Mouse (Mus musculus) liver, postnatal 0 days (tissue): Measurements from ENCODE around the gene Ptprg.

Experiments
- CTCF ChIP-seq: sonication (generic); IDR thresholded peaks from 2 replicates; pipeline ENCODE4 v1.5.1; 2016; ENCODE audit warnings: antibody characterized with exemption, low read depth
- EP300 ChIP-seq: IDR thresholded peaks from 2 replicates; pipeline ENCODE4 v1.6.1; 2016; ENCODE audit warnings: antibody characterized with exemption, low read depth, mild to moderate bottlenecking

GRCm38 (mm10) chr14:11934556-11934955 is 381.2 kb downstream of the Ptprg start:
- no peak for TF ChIP-seq EP300
- TF ChIP-seq CTCF, result no peak
